Mouse (Mus musculus): ENCODE data around the gene Gm28539. TPM values are rescaled to one million over a fixed set of nuclear protein-coding genes. Genes with fewer than 3 reads are reported as not detected.

Gene Gm28539
- total RNA-seq (2023), result 8.0 and 10.7 TPM in 2 replicates

GRCm38 (mm10) chr16:18836468-18837208, at the start of gene Gm28539, which contains the start of gene 2510002D24Rik:
Gene Gm28539 (plus strand): TSS chr16:18836584.
Gene 2510002D24Rik (plus strand): TSS chr16:18836578.

GRCm38 (mm10) chr16:18811468-18812384, 24.7 kb upstream of the Gm28539 start, which contains the start of the genes Ufd1 and Cdc45:
Gene Ufd1 (plus strand): TSS chr16:18811779.
Gene Cdc45 (minus strand): TSS chr16:18811987.

GRCm38 (mm10) chr16:18876442-18877308, 40.3 kb downstream of the Gm28539 start, which contains the start of the genes Mrpl40 and Hira:
Gene Mrpl40 (minus strand): TSS chr16:18876862.
Gene Hira (plus strand): TSS chr16:18877037.

Other genes with a start within 250 kb of the Gm28539 start
- gene Tbx1, start 245.9 kb upstream of the Gm28539 start, total RNA-seq (2023), result not detected in 2 replicates
- gene Gp1bb, start 214.2 kb upstream of the Gm28539 start, total RNA-seq (2023), result 0.43 and 2.1 TPM in 2 replicates
- gene Gm49601, start 210.2 kb upstream of the Gm28539 start, total RNA-seq (2023), result 50.3 and 69.2 TPM in 2 replicates
- 231 and 263 TPM in 2 replicates for gene Sept5, start 206.6 kb upstream of the Gm28539 start, total RNA-seq (2023)
- gene Cldn5, start 59.7 kb upstream of the Gm28539 start, total RNA-seq (2023), result not detected in 2 replicates
- 76.4 and 124 TPM in 2 replicates for gene Ufd1, start 24.8 kb upstream of the Gm28539 start, total RNA-seq (2023)
- 34.4 and 34.7 TPM in 2 replicates for gene Cdc45, start 24.6 kb upstream of the Gm28539 start, total RNA-seq (2023)
- gene 2510002D24Rik, start within 50 bp of the Gm28539 start, total RNA-seq (2023), result 4.9 and 5.2 TPM in 2 replicates
- 13.5 and 22.0 TPM in 2 replicates for gene Mrpl40, start 40.3 kb downstream of the Gm28539 start, total RNA-seq (2023)
- 38.2 and 46.8 TPM in 2 replicates for gene Hira, start 40.5 kb downstream of the Gm28539 start, total RNA-seq (2023)